Mouse (Mus musculus) bone marrow macrophage, adult 2 months (primary cell): ENCODE data around the gene Stam2.

ENCODE experiments used
- CTCF ChIP-seq: IDR thresholded peaks from 2 replicates; pipeline ENCODE4 v1.5.1; 2012; ENCODE audit warnings: low read depth, mild to moderate bottlenecking, low read length, moderate library complexity
- POLR2A ChIP-seq: IDR thresholded peaks from 2 replicates; pipeline ENCODE4 v1.6.1; 2012; ENCODE audit warnings: mild to moderate bottlenecking, low read depth, low read length, borderline replicate concordance

DNA sequence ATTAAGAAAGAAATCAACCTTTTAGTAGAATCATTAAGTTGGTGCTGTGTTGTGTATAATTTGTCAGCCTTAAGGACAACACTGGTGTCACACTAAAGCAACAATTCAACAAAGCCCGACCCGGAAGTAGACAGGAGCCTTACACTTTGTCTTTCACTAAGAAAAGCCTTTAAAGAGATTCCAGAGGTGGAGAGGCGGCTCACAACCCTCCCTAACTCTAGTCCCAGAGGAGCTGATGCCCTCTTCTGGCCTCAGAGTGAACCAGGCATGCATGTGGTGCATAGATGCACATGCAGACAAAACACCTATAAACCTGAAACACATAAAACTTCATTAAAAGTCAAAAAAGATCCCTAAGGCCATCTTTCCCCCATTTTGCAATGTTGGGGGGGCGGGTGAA lies 50.3 kb downstream of the Stam2 start:
- no peak for TF ChIP-seq CTCF
- TF ChIP-seq POLR2A = no peak
